Mouse (Mus musculus): ENCODE measurements at regions not wholly inside any gene's neighbourhood (a gene's known extent, or its start where the extent isn't known, plus 50 kb on each side); places are given as distances from the start of the nearest gene placed in this dataset.

DNA sequence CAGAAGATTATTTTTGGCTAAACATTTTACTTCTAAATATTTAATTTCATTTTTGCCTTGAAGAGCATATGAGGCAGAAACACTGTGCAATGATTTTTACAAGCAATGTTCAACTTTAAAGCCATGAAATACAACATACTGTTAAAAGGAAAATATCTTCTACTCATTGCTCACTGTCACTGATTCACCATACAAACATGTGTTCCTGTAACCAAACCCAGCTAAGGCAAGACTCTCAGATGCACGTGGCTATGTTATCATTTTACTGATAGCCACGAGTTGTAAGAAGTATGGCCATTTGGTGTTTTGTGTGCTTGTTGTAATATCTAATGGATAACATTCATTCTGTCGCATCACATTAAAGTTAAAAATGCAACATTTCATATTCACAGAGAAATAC lies 287.3 kb upstream of the Adamts5 start:
- TF ChIP-seq POLR2A (IDR thresholded peaks at IDR 0.05; ENCODE audit: low read depth, low read length) (no peak), CTCF (IDR thresholded peaks at IDR 0.05; ENCODE audit: extremely low read depth, insufficient read depth, insufficient read length, insufficient replicate concordance) (no peak)

Data from spleen, adult 2 months (tissue).